Mouse (Mus musculus): ENCODE measurements at regions not wholly inside any gene's neighbourhood (a gene's known extent, or its start where the extent isn't known, plus 50 kb on each side); places are given as distances from the start of the nearest gene placed in this dataset.

DNA sequence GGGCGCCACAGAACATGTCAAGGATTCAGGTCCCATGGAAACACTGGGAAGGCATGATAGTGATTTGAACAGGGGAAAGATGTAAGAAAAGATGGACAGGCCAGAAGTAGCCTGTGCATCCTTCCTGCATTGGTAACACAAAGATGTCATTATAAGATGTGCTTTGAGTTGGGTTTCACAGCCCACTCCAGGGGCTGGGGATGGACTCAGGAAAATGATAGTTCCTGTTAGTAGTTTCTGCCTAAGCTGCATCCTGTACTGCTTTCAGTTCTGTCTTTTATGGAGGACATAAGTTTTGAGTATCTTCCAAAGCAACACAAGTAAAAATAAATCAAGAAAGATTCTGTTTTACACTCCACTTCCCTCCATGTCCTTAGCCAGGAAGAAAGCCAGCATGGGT is 109.2 kb upstream of the Atp2b1 start:
- TF ChIP-seq CTCF (IDR thresholded peaks at IDR 0.05; ENCODE audit: low read depth) (no peak), EP300 (optimal IDR thresholded peaks at IDR 0.05) (no peak)
